Mouse (Mus musculus): ENCODE measurements around the gene Gm8165. TPM values are rescaled to one million over a fixed set of nuclear protein-coding genes. Genes with fewer than 3 reads are reported as not detected.
"Not testable (repeated sequence)": the region's sequence is repeated elsewhere in the genome, so short reads cannot be mapped to it uniquely, and the experiment has no call there.

Gene Gm8165
- not detected in 2 replicates for polyA plus RNA-seq (2015; fragmentation: Nextera tagmentation; extraction: Ambion mirVana)

DNA sequence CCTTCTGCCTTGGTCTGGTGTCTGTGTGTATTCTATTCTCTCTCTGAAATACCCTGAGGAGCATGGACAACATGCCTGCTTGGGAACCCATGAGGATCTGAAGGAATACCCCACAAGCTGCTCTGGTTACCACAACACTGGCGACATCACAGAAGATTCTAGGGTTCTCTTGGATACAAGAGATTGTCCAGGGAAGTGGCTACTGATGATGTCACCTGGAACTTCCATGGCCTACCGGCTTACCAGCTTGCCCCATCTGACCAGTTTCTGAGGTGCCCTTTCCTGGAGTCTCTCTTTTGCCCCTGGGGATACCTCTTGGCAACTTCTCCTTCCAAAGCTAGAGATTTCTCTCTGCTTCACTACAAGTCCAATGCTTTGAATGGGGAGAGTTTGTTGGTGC lies at the start of gene Gm8165:
Gene Gm8165 (minus strand): TSS at position 101 of the 400 bp plus-strand sequence.
- H3K27ac ChIP-seq (replicated peaks); H3K4me2 ChIP-seq; H3K4me3 ChIP-seq (replicated peaks); H3K27me3 ChIP-seq; H3K36me3 ChIP-seq (replicated peaks); H3K4me1 ChIP-seq (replicated peaks); ATAC-seq (ENCODE audit: insufficient read depth); H3K9me3 ChIP-seq (replicated peaks); H3K9ac ChIP-seq: not testable (repeated sequence)
- 44% methylated on average over 1 of the region's 2 CpGs for WGBS (ENCODE audit: insufficient replicate concordance)

DNA sequence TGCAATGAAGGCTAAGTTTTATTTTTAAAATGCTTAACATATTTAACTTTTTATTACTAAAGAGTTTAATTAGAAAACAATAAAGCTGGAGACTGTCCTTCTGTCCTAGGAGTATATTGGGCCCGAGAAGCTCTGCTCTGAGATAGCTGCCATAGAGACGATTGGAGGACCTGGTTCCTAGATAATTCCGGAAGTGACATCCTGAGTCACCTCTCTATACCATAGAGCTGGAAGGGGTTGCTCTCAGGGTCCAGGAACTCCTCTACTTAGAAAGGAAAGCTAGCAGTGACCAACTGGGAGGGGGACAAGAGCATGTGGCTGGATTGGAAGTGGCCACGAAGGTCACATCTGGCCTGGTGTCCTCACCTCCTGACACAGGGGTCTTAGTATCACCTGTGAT lies 20.6 kb upstream of the Gm8165 start, which contains the start of gene Gm7324:
Gene Gm7324 (plus strand): TSS at position 208 of the 400 bp plus-strand sequence.
- WGBS (ENCODE audit: insufficient replicate concordance) = 60% methylated on average over 4 of the region's 4 CpGs
- H3K4me1 ChIP-seq (replicated peaks); H3K4me3 ChIP-seq (replicated peaks); H3K4me2 ChIP-seq; ATAC-seq (ENCODE audit: insufficient read depth); H3K9ac ChIP-seq; H3K9me3 ChIP-seq (replicated peaks); H3K27me3 ChIP-seq; H3K27ac ChIP-seq (replicated peaks); H3K36me3 ChIP-seq (replicated peaks): not testable (repeated sequence)

Other genes starting within 250 kb of the Gm8165 start
- not detected in 2 replicates for gene Gm5799, start 133.6 kb downstream of the Gm8165 start, polyA plus RNA-seq (2015; fragmentation: Nextera tagmentation; extraction: Ambion mirVana)
- gene Gm17654, start 98.1 kb downstream of the Gm8165 start, polyA plus RNA-seq (2015; fragmentation: Nextera tagmentation; extraction: Ambion mirVana) = not detected in 2 replicates
- not detected in 2 replicates for gene Gm10375, start 69.2 kb downstream of the Gm8165 start, polyA plus RNA-seq (2015; fragmentation: Nextera tagmentation; extraction: Ambion mirVana)
- 0.30 and 0.31 TPM in 2 replicates for gene Gm7324, start 20.6 kb upstream of the Gm8165 start, polyA plus RNA-seq (2015; fragmentation: Nextera tagmentation; extraction: Ambion mirVana)
- not detected in 2 replicates for gene Gm16506, start 50.3 kb upstream of the Gm8165 start, polyA plus RNA-seq (2015; fragmentation: Nextera tagmentation; extraction: Ambion mirVana)
- not detected in 2 replicates for gene Gm6526, start 70.7 kb upstream of the Gm8165 start, polyA plus RNA-seq (2015; fragmentation: Nextera tagmentation; extraction: Ambion mirVana)
- not detected in 2 replicates for gene Gm8180, start 107.5 kb upstream of the Gm8165 start, polyA plus RNA-seq (2015; fragmentation: Nextera tagmentation; extraction: Ambion mirVana)
- 7.1 and 12.1 TPM in 2 replicates for gene Ear1, start 198.3 kb upstream of the Gm8165 start, polyA plus RNA-seq (2015; fragmentation: Nextera tagmentation; extraction: Ambion mirVana)
- gene Ear10, start 246.4 kb upstream of the Gm8165 start, polyA plus RNA-seq (2015; fragmentation: Nextera tagmentation; extraction: Ambion mirVana) = not detected in 2 replicates
- 5.6 and 6.7 TPM in 2 replicates for gene Gm8113, start 248.2 kb upstream of the Gm8165 start, polyA plus RNA-seq (2015; fragmentation: Nextera tagmentation; extraction: Ambion mirVana)